Mouse (Mus musculus) C2C12 (cell line): ENCODE data around the gene Psmd11.

Experiments used
- CTCF ChIP-seq: IDR thresholded peaks from one replicate; pipeline ENCODE4 v1.5.1; 2011; ENCODE audit not compliant: control insufficient read depth, insufficient read depth, insufficient read length
- FOSL1 ChIP-seq: IDR thresholded peaks from one replicate; pipeline ENCODE4 v1.8.0; 2011; ENCODE audit warnings: mild to moderate bottlenecking, low read length; ENCODE audit not compliant: poor library complexity, insufficient read depth, severe bottlenecking
- MAX ChIP-seq: IDR thresholded peaks from one replicate; pipeline ENCODE4 v1.6.1; 2011; ENCODE audit warnings: mild to moderate bottlenecking, control low read depth
- USF1 ChIP-seq: IDR thresholded peaks from one replicate; pipeline ENCODE4 v1.6.1; 2011; ENCODE audit warnings: low read depth, mild to moderate bottlenecking, control low read depth, moderate library complexity

- TF ChIP-seq CTCF, result no peak
- TF ChIP-seq USF1, result no peak
- TF ChIP-seq FOSL1, result no peak
- TF ChIP-seq MAX, result no peak
Observed at GRCm38 (mm10) chr11:80475544-80475943, 47.1 kb downstream of the Psmd11 start.
